Mouse (Mus musculus): ENCODE data around the gene Tmem86b.

Gene Tmem86b

GRCm38 (mm10) chr7:4631031-4631430 lies at the start of gene Tmem86b:
TSS of gene Tmem86b (minus strand) at chr7:4631422.
- no peak for DNase-seq (ENCODE audit: low read depth)

- no peak for DNase-seq (ENCODE audit: low read depth)
Measured at GRCm38 (mm10) chr7:4675200-4675599, 44.0 kb upstream of the Tmem86b start.

GRCm38 (mm10) chr7:4674114-4674731 lies 43.0 kb upstream of the Tmem86b start:
- DNase-seq (ENCODE audit: low read depth), result no peak

GRCm38 (mm10) chr7:4671956-4672355 lies 40.7 kb upstream of the Tmem86b start:
- DNase-seq (ENCODE audit: low read depth), result no peak

GRCm38 (mm10) chr7:4670655-4671255 lies 39.5 kb upstream of the Tmem86b start:
- no peak for DNase-seq (ENCODE audit: low read depth)

GRCm38 (mm10) chr7:4669156-4669555 lies 37.9 kb upstream of the Tmem86b start:
- no peak for DNase-seq (ENCODE audit: low read depth)

- DNase-seq (ENCODE audit: low read depth), result no peak
Measured at GRCm38 (mm10) chr7:4668506-4668905, 37.3 kb upstream of the Tmem86b start.

- DNase-seq (ENCODE audit: low read depth), result no peak
Measured at GRCm38 (mm10) chr7:4666871-4667270, 35.6 kb upstream of the Tmem86b start.

- no peak for DNase-seq (ENCODE audit: low read depth)
Measured at GRCm38 (mm10) chr7:4663742-4664141, 32.5 kb upstream of the Tmem86b start.

- no peak for DNase-seq (ENCODE audit: low read depth)
Measured at GRCm38 (mm10) chr7:4663179-4663578, 32.0 kb upstream of the Tmem86b start.

- no peak for DNase-seq (ENCODE audit: low read depth)
Measured at GRCm38 (mm10) chr7:4659911-4660443, 28.8 kb upstream of the Tmem86b start.

GRCm38 (mm10) chr7:4658912-4659551 lies 27.8 kb upstream of the Tmem86b start, which contains the start of gene Ppp6r1:
TSS of gene Ppp6r1 (minus strand) at chr7:4659019.
- peak; percentile 93 for DNase-seq (ENCODE audit: low read depth)

- DNase-seq (ENCODE audit: low read depth), result no peak
Measured at GRCm38 (mm10) chr7:4658128-4658907, 27.1 kb upstream of the Tmem86b start.

GRCm38 (mm10) chr7:4657521-4658127 lies 26.4 kb upstream of the Tmem86b start:
- DNase-seq (ENCODE audit: low read depth), result no peak

GRCm38 (mm10) chr7:4656818-4657217 lies 25.6 kb upstream of the Tmem86b start:
- no peak for DNase-seq (ENCODE audit: low read depth)

GRCm38 (mm10) chr7:4655916-4656315 lies 24.7 kb upstream of the Tmem86b start:
- DNase-seq (ENCODE audit: low read depth), result no peak

- DNase-seq (ENCODE audit: low read depth), result no peak
Measured at GRCm38 (mm10) chr7:4655393-4655792, 24.2 kb upstream of the Tmem86b start.

GRCm38 (mm10) chr7:4654221-4654620 lies 23.0 kb upstream of the Tmem86b start:
- no peak for DNase-seq (ENCODE audit: low read depth)

GRCm38 (mm10) chr7:4653780-4654179 lies 22.6 kb upstream of the Tmem86b start:
- DNase-seq (ENCODE audit: low read depth), result peak; percentile 83

- DNase-seq (ENCODE audit: low read depth), result no peak
Measured at GRCm38 (mm10) chr7:4653351-4653750, 22.1 kb upstream of the Tmem86b start.

GRCm38 (mm10) chr7:4652726-4653125 lies 21.5 kb upstream of the Tmem86b start:
- no peak for DNase-seq (ENCODE audit: low read depth)

GRCm38 (mm10) chr7:4651581-4651980 lies 20.4 kb upstream of the Tmem86b start:
- DNase-seq (ENCODE audit: low read depth), result no peak
